Mouse (Mus musculus) cerebellum, adult 2 months (tissue): Measurements from ENCODE around the gene Tal1. TPM values are rescaled to one million over a fixed set of nuclear protein-coding genes. Genes with fewer than 3 reads are reported as not detected.

ENCODE experiments used
- DNase-seq, 2 experiments: peaks; one replicate each; pipeline ENCODE4 v3.0.0; 2021
- H3K27ac ChIP-seq: fragments of 200-500 bp; 2 replicates; pipeline ENCODE4 v1.5.1; 2012; ENCODE audit warnings: low read length, control low read depth, inconsistent platforms; ENCODE audit not compliant: insufficient read depth
- H3K27me3 ChIP-seq: fragments of 200-500 bp; 2 replicates; pipeline ENCODE4 v1.6.1; 2012; ENCODE audit warnings: inconsistent platforms, mild to moderate bottlenecking, low read length, moderate library complexity; ENCODE audit not compliant: control insufficient read depth, insufficient read depth
- H3K4me1 ChIP-seq: fragments of 200-500 bp; 2 replicates; pipeline ENCODE4 v1.6.1; 2011; ENCODE audit warnings: low read length; ENCODE audit not compliant: control insufficient read depth, insufficient read depth
- H3K4me3 ChIP-seq: fragments of 200-500 bp; replicated peaks from 2 replicates; pipeline ENCODE3; 2011; ENCODE audit warnings: mild to moderate bottlenecking, low read depth, low read length, control low read depth; ENCODE audit not compliant: insufficient read depth
- CTCF ChIP-seq: fragments of 200-500 bp; IDR thresholded peaks from 2 replicates; pipeline ENCODE4 v1.5.1; 2011; ENCODE audit warnings: low read depth, mild to moderate bottlenecking, control low read depth, low read length, moderate library complexity, borderline replicate concordance; ENCODE audit not compliant: insufficient read depth
- POLR2A ChIP-seq: fragments of 200-500 bp; IDR thresholded peaks from 2 replicates; pipeline ENCODE4 v1.6.1; 2011; ENCODE audit warnings: low read length, control low read depth, borderline replicate concordance; ENCODE audit not compliant: insufficient read depth
- WGBS: fragments of 180-500 bp; shearing (Covaris S2); methylation state at CpG from one replicate; pipeline ENCODE4 v1.1.7; 2018; 5-methylcytosine and 5-hydroxymethylcytosine counted together
- polyA plus RNA-seq: library from polyadenylated mRNA; depleted of rRNA; stranded (reverse); fragments of >200 nt; gene quantifications from 2 replicates; pipeline ENCODE4 v1.2.3, GENCODE M21; 2012

The Tal1 gene
- polyA plus RNA-seq, 1 experiment: 2.7 TPM

DNA sequence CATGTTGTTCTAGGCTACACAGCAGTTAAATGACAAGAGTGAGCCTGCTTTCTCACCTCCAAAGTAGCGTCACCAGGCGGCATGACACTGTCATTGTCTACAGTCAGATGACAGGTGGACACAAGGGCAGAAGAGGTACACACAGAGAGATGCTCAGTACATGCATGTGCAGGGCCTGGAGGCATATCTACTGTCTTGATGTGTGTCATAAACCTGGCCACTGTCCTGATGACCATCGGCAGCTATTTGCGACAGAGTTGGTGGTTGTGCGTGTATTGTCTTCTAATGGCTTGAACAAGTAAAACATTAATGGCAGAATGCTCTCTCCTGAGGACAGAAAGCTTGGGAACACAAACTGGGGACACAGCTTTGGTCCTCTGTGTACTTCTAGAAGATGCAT lies 5.0 kb upstream of the Tal1 start:
- DNase-seq: no peak
- Histone ChIP-seq H3K4me3 (no peak overlapping the region), H3K27me3 (peaks cover 8% of the 10 kb centered on the region), H3K27ac (no peak overlapping the region), H3K4me1 (no peaks in the 10 kb centered on the region)
- no peak for TF ChIP-seq CTCF
- no peak for TF ChIP-seq POLR2A
- 80% methylated on average over 5 of the region's 5 CpGs for whole genome bisulfite sequencing

DNA sequence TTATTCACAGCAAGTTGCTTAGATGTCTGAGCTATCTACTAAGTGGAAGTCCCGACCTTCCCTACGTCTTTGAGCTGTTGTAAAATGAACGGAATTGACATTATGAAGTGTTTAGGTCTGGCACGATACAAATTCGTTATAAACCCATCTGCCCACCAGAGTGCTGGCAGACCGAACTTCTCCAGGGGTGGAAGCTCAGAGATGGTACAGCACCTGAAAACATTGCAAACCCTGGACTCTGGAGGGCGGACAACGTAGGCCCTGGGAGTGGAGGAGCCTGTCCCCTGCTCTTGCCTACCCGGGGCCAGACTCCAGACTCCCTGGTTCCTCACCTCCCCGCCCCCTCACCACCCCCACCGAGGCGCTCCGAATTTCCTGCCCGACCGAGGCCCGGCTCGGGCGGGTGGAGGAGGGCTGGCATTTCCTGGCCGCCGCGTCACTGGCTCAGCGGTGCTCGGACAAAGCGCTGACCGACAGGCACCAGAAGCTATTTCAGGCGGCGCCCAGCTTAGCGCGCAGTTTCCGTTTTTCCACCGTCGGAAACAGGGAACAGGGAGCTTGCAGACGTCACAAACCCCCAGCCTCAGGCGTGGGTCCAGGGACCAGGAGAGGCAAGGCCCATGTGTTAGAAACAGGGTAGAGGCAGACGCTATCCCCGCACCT lies 3.8 kb upstream of the Tal1 start:
- no peak for TF ChIP-seq POLR2A
- TF ChIP-seq CTCF: no peak
- peaks cover 15% of the 10 kb centered on the region for H3K27me3 ChIP-seq
- DNase-seq: peak in 1 of 2 experiments; percentile 13
- H3K4me1 ChIP-seq: 0 out of 2 replicates have a peak, but pooled peaks cover 3% of the 10 kb centered on the region
- H3K4me3 ChIP-seq: no peak overlapping the region
- 3% methylated on average over 36 of the region's 36 CpGs for WGBS
- 0 out of 2 replicates have a peak overlapping the region, but pooled peaks have one; percentile 19 for H3K27ac ChIP-seq

- no peak overlapping the region for H3K27ac ChIP-seq
- no peak for DNase-seq
- WGBS: 13% methylated on average over 2 of the region's 2 CpGs
- TF ChIP-seq CTCF (no peak), POLR2A (no peak)
- peaks cover 20% of the 10 kb centered on the region for H3K27me3 ChIP-seq
- 0 out of 2 replicates have a peak, but pooled peaks cover 3% of the 10 kb centered on the region for H3K4me1 ChIP-seq
- no peak overlapping the region for H3K4me3 ChIP-seq
These were observed 1.2 kb upstream of the Tal1 start for GRCm38 (mm10) chr4:115055044-115055443.

- no peak for TF ChIP-seq POLR2A
- no peak for TF ChIP-seq CTCF
- Histone ChIP-seq H3K27me3 (peaks cover 20% of the 10 kb centered on the region), H3K27ac (no peak overlapping the region), H3K4me1 (0 out of 2 replicates have a peak, but pooled peaks cover 3% of the 10 kb centered on the region), H3K4me3 (no peak overlapping the region)
- no peak for DNase-seq
- WGBS: 30% methylated on average over 3 of the region's 3 CpGs
These were observed 535 bp upstream of the Tal1 start for GRCm38 (mm10) chr4:115055691-115056090.

- Histone ChIP-seq H3K4me1 (0 out of 2 replicates have a peak, but pooled peaks cover 3% of the 10 kb centered on the region), H3K4me3 (peak overlapping the region; percentile 9), H3K27me3 (peaks cover 20% of the 10 kb centered on the region), H3K27ac (no peak overlapping the region)
- no peak for TF ChIP-seq POLR2A
- no peak for TF ChIP-seq CTCF
- DNase-seq: peak; percentile 24 to 63
- WGBS: 1% methylated on average over 48 of the region's 48 CpGs
These were observed 871 bp downstream of the Tal1 start for GRCm38 (mm10) chr4:115056921-115057673.

DNA sequence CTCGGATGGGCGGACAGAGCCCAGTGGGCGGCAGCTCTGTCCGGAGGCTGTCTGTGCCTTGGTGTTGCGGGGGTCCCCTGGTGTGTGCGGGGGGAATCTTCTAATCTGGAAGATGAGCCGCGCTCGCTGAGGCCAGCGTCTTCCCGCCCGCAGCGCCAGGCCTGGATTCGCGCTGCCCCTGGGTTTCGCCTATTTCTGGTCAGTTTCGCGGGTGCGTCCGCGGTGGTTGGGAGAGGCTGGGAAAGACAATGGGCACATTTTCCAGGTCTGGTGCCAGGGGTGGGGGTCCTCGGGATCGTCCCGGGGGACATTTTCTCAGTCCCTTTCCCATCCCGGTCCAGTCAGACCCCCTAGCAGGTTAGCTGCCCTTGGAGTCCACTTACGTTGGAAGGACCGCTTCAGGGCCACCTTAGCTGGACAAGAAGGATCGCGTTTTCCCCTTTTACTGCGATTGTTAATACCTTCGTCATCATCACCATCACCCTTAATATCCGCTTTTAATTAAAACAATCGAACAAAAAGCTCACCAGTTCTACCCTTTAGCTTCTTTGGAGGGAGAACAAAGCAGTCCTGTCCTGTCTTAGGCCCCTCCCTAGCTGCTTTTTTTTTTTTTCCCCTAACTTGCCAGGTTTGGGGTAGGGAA lies 1.6 kb downstream of the Tal1 start:
- 4% methylated on average over 33 of the region's 33 CpGs for WGBS
- TF ChIP-seq CTCF: no peak
- TF ChIP-seq POLR2A: no peak
- H3K4me3 ChIP-seq: no peak overlapping the region
- H3K4me1 ChIP-seq: 0 out of 2 replicates have a peak, but pooled peaks cover 3% of the 10 kb centered on the region
- H3K27ac ChIP-seq: no peak overlapping the region
- DNase-seq: peak in 1 of 2 experiments; percentile 21
- H3K27me3 ChIP-seq: peaks cover 16% of the 10 kb centered on the region; the same call in 1 of the 2 replicates

DNA sequence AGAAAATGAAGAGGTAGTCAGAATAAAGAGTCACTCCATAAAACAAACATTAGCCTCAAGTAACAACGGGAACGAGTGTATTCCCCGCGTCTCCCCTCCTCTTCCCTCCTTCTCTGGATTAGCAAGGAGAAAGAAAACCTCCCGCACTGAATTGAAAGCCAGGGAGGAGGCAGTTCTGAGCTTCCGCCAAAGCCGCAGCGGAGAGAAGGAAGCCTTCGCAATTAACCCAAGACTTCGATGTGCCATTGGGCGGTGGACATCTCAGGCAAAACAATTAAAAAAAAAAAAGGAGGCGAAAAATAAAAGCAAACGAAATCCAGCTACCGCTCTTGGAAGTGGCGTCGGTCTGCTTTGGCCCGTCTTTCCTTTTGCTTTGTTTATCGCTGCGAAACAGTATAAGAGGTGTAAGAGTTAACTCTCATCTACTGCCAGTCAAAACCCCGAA lies 2.1 kb downstream of the Tal1 start:
- peak in 1 of 2 experiments; percentile 26 for DNase-seq
- H3K27ac ChIP-seq: no peak overlapping the region
- TF ChIP-seq CTCF (no peak), POLR2A (no peak)
- H3K4me1 ChIP-seq: 0 out of 2 replicates have a peak, but pooled peaks cover 3% of the 10 kb centered on the region
- H3K27me3 ChIP-seq: peaks cover 19% of the 10 kb centered on the region; the same call in 1 of the 2 replicates
- H3K4me3 ChIP-seq: no peak overlapping the region
- WGBS: 6% methylated on average over 20 of the region's 20 CpGs
